Mouse (Mus musculus): ENCODE measurements at regions not wholly inside any gene's neighbourhood (a gene's known extent, or its start where the extent isn't known, plus 50 kb on each side); places are given as distances from the start of the nearest gene placed in this dataset.

GRCm38 (mm10) chr13:110602894-110603293 is 208.0 kb downstream of the Plk2 start:
- Histone ChIP-seq H3K4me1 (ENCODE audit: insufficient read depth, low read length) (no peaks in the 10 kb centered on the region), H3K36me3 (ENCODE audit: insufficient read depth, low read length) (no peaks in the 10 kb centered on the region), H3K9ac (replicated peaks; ENCODE audit: low read length, poor library complexity, severe bottlenecking) (no peak overlapping the region), H3K4me2 (ENCODE audit: low read depth, low read length, poor library complexity, severe bottlenecking) (no peak overlapping the region), H3K27me3 (ENCODE audit: insufficient read depth, low read length) (no peaks in the 10 kb centered on the region), H3K9me3 (ENCODE audit: low read length) (no peaks in the 10 kb centered on the region), H3K4me3 (ENCODE audit: low read depth, low read length) (no peak overlapping the region), H3K27ac (ENCODE audit: low read depth, low read length) (no peak overlapping the region)
- WGBS = 88% methylated on average over 1 of the region's 1 CpGs
- no peak for TF ChIP-seq CTCF (IDR thresholded peaks at IDR 0.05)
- no peak for ATAC-seq (ENCODE audit: low FRiP score)
- DNase-seq (ENCODE audit: low spot score) = no peak

- 90% methylated on average over 6 of the region's 6 CpGs for WGBS
- DNase-seq (ENCODE audit: low spot score) (no peak), ATAC-seq (ENCODE audit: low FRiP score) (no peak)
- H3K4me2 ChIP-seq (ENCODE audit: low read depth, low read length, poor library complexity, severe bottlenecking) = no peak overlapping the region
- no peaks in the 10 kb centered on the region for H3K27me3 ChIP-seq (ENCODE audit: insufficient read depth, low read length)
- H3K36me3 ChIP-seq (ENCODE audit: insufficient read depth, low read length) = no peaks in the 10 kb centered on the region
- no peak overlapping the region for H3K27ac ChIP-seq (ENCODE audit: low read depth, low read length)
- TF ChIP-seq CTCF (IDR thresholded peaks at IDR 0.05) = no peak
- H3K9ac ChIP-seq (replicated peaks; ENCODE audit: low read length, poor library complexity, severe bottlenecking) = no peak overlapping the region
- no peak overlapping the region for H3K4me3 ChIP-seq (ENCODE audit: low read depth, low read length)
- no peaks in the 10 kb centered on the region for H3K4me1 ChIP-seq (ENCODE audit: insufficient read depth, low read length)
- no peaks in the 10 kb centered on the region for H3K9me3 ChIP-seq (ENCODE audit: low read length)
These were observed 224.2 kb downstream of the Plk2 start for GRCm38 (mm10) chr13:110619010-110619409.

DNA sequence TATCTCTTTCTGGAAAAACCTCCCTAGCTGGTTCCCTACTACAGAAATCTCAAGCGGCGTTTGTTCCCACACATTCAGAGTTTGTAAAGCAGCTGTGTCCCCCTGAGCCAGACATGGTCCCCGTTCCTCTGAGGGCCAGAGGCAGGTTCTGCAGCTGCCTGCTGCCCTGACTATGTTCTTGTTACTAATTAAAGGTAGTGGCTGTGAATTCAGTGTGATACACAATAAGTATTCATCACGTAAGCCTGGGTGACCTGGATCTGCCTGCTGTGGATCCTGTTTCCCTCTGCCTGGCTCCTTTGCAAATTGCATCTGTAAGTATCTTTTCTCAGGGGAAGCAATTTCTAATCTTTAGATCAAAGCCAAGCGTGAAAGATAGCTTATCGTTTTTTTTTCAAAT is 232.3 kb downstream of the Plk2 start:
- 0 out of 2 replicates have a peak, but pooled peaks cover 8% of the 10 kb centered on the region for H3K4me1 ChIP-seq (ENCODE audit: insufficient read depth, low read length)
- H3K9me3 ChIP-seq (ENCODE audit: low read length) = no peaks in the 10 kb centered on the region
- H3K4me3 ChIP-seq (ENCODE audit: low read depth, low read length) = no peak overlapping the region
- DNase-seq (ENCODE audit: low spot score) (no peak), ATAC-seq (ENCODE audit: low FRiP score) (no peak)
- H3K9ac ChIP-seq (replicated peaks; ENCODE audit: low read length, poor library complexity, severe bottlenecking) = no peak overlapping the region
- no peaks in the 10 kb centered on the region for H3K36me3 ChIP-seq (ENCODE audit: insufficient read depth, low read length)
- 0 out of 2 replicates have a peak, but pooled peaks have one; percentile 17 for TF ChIP-seq CTCF (IDR thresholded peaks at IDR 0.05)
- no peak overlapping the region for H3K4me2 ChIP-seq (ENCODE audit: low read depth, low read length, poor library complexity, severe bottlenecking)
- no peaks in the 10 kb centered on the region for H3K27me3 ChIP-seq (ENCODE audit: insufficient read depth, low read length)
- WGBS = 42% methylated on average over 6 of the region's 6 CpGs
- H3K27ac ChIP-seq (ENCODE audit: low read depth, low read length) = no peak overlapping the region

- DNase-seq (ENCODE audit: low spot score) (no peak), ATAC-seq (ENCODE audit: low FRiP score) (no peak)
- no peaks in the 10 kb centered on the region for H3K36me3 ChIP-seq (ENCODE audit: insufficient read depth, low read length)
- H3K4me1 ChIP-seq (ENCODE audit: insufficient read depth, low read length) = 0 out of 2 replicates have a peak, but pooled peaks cover 8% of the 10 kb centered on the region
- H3K27ac ChIP-seq (ENCODE audit: low read depth, low read length) = 0 out of 2 replicates have a peak overlapping the region, but pooled peaks have one; percentile 4
- no peak overlapping the region for H3K9ac ChIP-seq (replicated peaks; ENCODE audit: low read length, poor library complexity, severe bottlenecking)
- WGBS = 41% methylated on average over 9 of the region's 9 CpGs
- no peaks in the 10 kb centered on the region for H3K9me3 ChIP-seq (ENCODE audit: low read length)
- no peak overlapping the region for H3K4me3 ChIP-seq (ENCODE audit: low read depth, low read length)
- TF ChIP-seq CTCF (IDR thresholded peaks at IDR 0.05) = no peak
- no peak overlapping the region for H3K4me2 ChIP-seq (ENCODE audit: low read depth, low read length, poor library complexity, severe bottlenecking)
- H3K27me3 ChIP-seq (ENCODE audit: insufficient read depth, low read length) = no peaks in the 10 kb centered on the region
These were observed 232.9 kb downstream of the Plk2 start for GRCm38 (mm10) chr13:110627732-110628131.

GRCm38 (mm10) chr13:110628201-110628600 is 233.4 kb downstream of the Plk2 start:
- H3K4me3 ChIP-seq (ENCODE audit: low read depth, low read length) = no peak overlapping the region
- DNase-seq (ENCODE audit: low spot score) = no peak
- H3K27me3 ChIP-seq (ENCODE audit: insufficient read depth, low read length) = no peaks in the 10 kb centered on the region
- 0 out of 2 replicates have a peak, but pooled peaks cover 8% of the 10 kb centered on the region for H3K4me1 ChIP-seq (ENCODE audit: insufficient read depth, low read length)
- 35% methylated on average over 1 of the region's 1 CpGs for WGBS
- ATAC-seq (ENCODE audit: low FRiP score) = no peak
- no peak overlapping the region for H3K27ac ChIP-seq (ENCODE audit: low read depth, low read length)
- no peak for TF ChIP-seq CTCF (IDR thresholded peaks at IDR 0.05)
- H3K9me3 ChIP-seq (ENCODE audit: low read length) = no peaks in the 10 kb centered on the region
- H3K36me3 ChIP-seq (ENCODE audit: insufficient read depth, low read length) = no peaks in the 10 kb centered on the region
- H3K4me2 ChIP-seq (ENCODE audit: low read depth, low read length, poor library complexity, severe bottlenecking) = no peak overlapping the region
- H3K9ac ChIP-seq (replicated peaks; ENCODE audit: low read length, poor library complexity, severe bottlenecking) = no peak overlapping the region

DNA sequence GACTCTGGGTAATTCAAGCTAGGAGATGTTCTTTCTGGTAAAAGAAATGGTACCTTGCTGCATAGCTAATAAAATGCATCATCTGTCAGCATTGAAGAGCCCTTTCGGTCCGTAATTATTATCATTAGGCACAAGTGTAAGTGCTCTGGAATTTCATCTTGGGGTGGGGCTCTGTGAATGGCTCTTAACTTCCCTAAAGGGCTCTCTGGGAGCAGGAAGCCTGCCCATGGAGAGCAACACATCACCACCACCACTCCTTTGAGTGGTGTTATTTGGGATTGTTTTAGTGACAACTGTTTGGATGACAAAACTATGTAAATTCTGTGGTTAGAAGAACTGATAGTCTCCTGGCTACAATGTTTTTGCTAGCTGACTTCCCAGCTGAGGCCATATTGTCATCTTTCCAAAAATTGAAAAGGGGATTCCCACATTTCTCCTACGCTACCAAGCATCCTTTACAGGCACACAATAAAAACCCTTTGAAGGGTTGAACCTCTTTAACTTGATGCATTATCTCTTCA is 238.5 kb downstream of the Plk2 start:
- Histone ChIP-seq H3K4me3 (ENCODE audit: low read depth, low read length) (no peak overlapping the region), H3K27ac (ENCODE audit: low read depth, low read length) (no peak overlapping the region), H3K9ac (replicated peaks; ENCODE audit: low read length, poor library complexity, severe bottlenecking) (no peak overlapping the region), H3K27me3 (ENCODE audit: insufficient read depth, low read length) (no peaks in the 10 kb centered on the region), H3K4me1 (ENCODE audit: insufficient read depth, low read length) (no peaks in the 10 kb centered on the region), H3K4me2 (ENCODE audit: low read depth, low read length, poor library complexity, severe bottlenecking) (no peak overlapping the region), H3K9me3 (ENCODE audit: low read length) (no peaks in the 10 kb centered on the region), H3K36me3 (ENCODE audit: insufficient read depth, low read length) (no peaks in the 10 kb centered on the region)
- no peak for TF ChIP-seq CTCF (IDR thresholded peaks at IDR 0.05)
- DNase-seq (ENCODE audit: low spot score) = no peak
- WGBS = 92% methylated on average over 3 of the region's 3 CpGs
- no peak for ATAC-seq (ENCODE audit: low FRiP score)
